Mouse (Mus musculus): ENCODE measurements around the gene Rbpms2.
"Not testable (repeated sequence)": the region's sequence is repeated elsewhere in the genome, so short reads cannot be mapped to it uniquely, and the experiment has no call there.

Gene Rbpms2

DNA sequence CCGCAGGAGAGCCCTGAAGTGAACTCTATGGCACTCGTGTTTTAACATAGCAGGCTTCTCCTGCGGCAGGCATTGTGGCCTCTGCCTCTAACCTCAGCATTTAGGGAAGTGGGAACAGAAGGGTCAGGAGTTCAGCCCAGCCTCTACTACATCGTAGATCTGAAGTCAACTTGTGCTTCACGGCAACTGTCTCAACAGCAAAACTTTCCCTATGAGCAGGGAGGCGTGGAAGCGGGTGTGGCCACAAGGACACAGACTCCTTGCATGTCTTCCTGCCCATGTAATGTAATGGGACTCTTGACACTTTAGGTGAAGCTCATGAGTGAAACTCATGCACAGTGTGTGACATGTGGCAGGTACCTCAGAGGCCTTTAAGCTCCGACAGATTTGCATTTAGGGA is 26.1 kb downstream of the Rbpms2 start:
- no peak for DNase-seq (ENCODE audit: low spot score in 2 of 2)

DNA sequence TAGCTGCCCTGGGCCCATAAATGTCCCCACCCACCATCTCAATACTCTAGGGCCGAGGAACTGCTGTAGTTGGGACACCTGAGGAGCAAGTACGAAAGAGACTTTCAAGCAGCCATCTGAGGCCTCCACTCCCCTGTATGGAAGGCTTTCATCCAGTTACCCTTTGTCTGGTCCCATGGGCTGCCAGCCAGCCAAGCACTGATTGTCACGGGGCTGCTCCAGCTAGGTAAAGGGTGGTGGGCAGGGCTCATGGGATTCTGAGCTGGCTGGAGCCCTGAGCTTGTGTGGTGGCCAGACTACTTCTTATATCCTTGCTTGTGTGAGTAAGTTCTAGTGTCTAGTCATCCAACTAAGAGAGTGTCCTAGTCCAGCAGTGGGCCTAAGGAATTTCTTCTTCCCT is 27.8 kb downstream of the Rbpms2 start:
- no peak for DNase-seq (ENCODE audit: low spot score in 2 of 2)

DNA sequence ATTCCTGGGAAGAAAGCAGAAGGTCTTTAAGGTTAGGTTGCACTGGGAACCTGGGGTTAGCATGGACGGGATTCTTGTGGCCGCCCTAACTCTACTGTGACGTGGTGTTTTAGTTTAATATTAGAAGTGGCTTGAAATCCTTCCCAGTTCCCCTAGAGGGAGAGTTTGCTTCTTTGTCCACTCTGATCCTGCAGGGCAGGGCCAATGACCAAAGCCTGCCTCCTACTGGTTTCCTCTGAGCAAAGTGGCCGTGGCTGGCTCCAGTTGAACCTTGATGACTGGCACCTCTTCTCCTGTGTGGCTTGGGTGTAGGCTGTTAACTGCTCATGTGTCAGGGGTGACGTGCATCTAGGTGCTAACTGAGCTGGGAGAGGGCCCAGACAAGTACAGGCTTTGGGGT is 31.6 kb downstream of the Rbpms2 start:
- DNase-seq (ENCODE audit: low spot score in 2 of 2): no peak

DNA sequence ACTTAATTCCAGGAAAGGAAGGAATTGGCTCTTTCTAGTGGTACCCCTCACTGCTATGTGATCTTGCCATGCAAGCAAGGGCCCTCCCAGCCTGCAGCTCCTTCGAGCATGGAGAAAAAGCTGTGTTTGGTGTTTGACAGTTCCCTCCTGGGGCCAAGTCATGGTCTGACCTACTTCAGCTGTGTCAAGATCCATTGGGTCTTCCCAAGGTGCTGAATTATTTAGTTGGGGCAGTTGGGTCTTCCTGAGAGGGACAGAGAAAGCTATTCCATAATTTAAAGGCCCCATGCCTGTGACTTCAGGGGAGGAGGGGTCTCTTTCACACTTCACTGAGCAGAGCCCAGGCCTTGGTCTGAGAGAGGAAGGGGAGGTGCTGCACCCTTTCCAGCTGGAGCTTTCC is 32.0 kb downstream of the Rbpms2 start:
- no peak for DNase-seq (ENCODE audit: low spot score in 2 of 2)

DNA sequence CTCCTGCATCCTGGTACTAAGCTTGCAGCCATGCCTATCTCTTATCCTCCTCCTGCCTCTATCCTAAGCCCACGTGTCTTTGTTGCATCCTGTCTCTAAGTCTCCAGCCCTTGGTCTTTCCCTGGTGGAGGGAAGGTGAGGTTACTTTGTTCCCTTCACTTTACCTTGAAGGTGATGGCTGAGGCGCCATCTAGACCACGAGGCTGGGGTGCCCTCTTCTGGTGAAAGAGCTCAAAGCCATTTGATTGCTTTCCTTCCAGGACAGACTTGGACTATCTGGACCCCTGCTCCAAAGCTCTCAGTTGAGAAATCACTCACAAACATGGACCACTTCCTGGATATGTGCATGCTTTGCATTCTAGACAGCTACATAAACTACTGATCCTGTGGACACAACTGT is 34.7 kb downstream of the Rbpms2 start:
- DNase-seq (ENCODE audit: low spot score in 2 of 2): peak in 1 of 2 experiments; percentile 48

DNA sequence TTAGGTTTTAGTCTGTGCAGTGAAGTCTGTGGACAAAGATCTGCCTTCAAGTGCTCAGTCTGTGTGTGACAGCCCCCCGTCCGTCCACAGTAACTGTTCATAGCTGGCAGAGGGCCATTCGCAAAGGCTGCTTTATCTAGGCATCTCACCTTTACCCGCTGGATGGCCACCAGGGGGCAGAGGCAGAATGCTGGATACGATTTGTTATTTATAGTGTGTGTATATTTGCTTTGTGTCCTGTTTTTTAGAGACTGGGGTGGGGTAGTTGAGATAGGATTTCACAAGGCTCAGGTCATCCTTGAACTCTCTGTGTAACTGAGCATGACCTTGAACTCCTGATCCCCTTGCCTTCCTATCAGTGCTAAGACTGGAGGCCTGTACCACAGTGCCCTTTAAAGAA is 36.6 kb downstream of the Rbpms2 start:
- peak in 1 of 2 experiments; percentile 50 for DNase-seq (ENCODE audit: low spot score in 2 of 2)

DNA sequence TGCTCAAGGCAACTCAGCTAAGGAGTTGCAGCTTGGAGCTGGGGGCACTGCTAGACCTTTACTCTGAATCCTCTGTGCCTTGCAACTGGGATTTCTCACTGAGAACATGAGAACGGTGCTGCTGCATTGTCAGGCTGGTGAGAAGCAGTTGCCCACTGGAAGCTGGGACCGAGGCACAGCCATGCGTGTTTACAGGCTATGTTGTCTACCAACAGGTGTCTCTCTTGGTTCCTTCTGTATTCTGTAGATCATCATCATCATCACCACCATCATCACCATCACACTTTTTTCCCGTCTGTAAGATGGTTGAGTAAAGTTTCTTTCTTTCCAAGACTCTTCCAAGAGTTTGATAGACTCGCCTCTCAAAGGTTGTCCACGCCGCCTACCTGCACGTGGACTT is 38.3 kb downstream of the Rbpms2 start, which contains the start of gene Oaz2:
Gene Oaz2 (plus strand): TSS at position 301 of the 400 bp plus-strand sequence.
- DNase-seq (ENCODE audit: low spot score in 2 of 2): no peak

DNA sequence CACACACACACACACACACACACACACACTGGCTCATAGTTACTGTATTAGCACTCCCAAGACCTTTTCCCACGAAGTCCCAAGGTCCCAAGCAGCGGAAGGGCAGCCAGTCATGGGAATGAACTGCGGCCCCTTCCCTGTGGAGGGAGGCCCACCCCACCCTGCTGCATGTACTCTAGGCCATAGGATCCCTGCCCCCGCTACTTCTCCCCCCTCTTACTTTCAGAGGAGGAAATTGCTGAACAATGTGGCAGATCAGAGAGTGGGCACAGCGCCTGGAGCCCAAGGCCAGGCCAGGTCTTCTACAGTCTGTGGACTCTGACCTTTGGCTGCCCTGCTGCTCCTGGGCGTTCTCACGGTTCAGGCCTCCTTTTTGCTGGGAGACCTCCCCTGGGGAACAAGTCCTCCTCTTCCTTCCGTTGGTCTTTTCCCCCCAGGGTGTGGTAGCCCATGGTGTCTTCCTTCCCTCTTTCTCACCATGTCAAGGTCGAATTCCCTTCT is 42.0 kb downstream of the Rbpms2 start:
- DNase-seq (ENCODE audit: low spot score in 2 of 2): no peak

DNA sequence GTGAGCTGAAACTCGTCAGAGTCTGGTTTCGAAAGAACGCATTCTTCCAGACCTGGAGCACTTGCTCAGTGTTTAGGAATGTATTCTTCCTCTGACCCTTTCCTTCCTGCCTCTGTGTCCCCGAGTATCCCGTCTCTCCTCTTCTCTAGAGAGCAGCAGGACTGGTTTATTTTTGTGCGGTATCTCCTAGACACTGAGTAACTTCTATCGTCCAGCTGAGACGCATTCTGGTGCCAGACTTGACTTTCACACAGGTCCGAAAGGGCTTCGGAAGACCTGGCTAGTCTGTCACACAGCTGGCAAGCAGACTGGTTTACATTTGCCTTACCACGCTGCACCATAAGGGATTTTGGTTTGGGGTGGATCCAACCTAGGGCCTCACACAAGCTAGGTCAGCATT is 43.5 kb downstream of the Rbpms2 start:
- DNase-seq (ENCODE audit: low spot score in 2 of 2): no peak

DNA sequence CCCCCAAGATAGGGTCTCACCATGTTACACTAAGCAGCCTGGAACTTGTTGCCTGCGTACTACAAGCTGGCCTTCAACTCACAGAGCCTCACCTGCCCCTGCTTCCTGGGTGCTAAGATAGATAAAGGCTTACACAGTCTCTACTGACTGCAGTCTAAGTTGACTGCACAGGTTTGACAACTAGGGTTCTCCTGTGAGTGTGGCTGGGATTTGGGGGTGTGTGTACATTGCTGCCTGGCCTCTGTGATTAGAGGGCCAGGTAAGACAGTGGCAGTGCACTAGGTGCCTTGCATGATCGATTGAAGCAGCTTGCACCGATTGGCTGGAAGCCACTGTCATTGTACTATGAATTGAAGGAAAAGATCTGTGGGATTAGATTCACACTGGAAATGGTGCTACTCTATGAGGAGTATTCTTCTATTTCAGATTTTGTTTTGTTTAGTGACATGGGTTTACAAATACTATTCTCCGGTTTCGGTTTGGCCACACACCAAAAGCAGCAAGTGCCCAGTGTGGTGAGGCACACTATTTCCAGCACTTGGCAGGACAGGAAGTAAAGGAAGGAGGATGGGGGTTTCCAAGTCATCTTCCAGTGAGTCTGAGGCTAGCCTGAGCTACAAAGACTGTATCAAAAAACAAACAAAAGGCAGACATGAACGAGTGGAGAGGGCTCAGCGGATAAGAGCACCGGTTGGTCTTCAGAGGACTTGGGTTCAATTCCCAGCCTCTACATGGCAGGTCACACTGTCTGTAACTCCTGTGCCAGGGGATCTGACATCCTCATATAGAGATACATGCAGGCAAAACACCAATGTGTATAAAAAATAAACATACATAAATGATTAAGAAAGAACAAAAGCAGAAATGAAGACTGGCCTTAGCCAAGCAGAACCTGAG is 46.3 kb downstream of the Rbpms2 start:
- no peak for DNase-seq (ENCODE audit: low spot score in 2 of 2)

DNA sequence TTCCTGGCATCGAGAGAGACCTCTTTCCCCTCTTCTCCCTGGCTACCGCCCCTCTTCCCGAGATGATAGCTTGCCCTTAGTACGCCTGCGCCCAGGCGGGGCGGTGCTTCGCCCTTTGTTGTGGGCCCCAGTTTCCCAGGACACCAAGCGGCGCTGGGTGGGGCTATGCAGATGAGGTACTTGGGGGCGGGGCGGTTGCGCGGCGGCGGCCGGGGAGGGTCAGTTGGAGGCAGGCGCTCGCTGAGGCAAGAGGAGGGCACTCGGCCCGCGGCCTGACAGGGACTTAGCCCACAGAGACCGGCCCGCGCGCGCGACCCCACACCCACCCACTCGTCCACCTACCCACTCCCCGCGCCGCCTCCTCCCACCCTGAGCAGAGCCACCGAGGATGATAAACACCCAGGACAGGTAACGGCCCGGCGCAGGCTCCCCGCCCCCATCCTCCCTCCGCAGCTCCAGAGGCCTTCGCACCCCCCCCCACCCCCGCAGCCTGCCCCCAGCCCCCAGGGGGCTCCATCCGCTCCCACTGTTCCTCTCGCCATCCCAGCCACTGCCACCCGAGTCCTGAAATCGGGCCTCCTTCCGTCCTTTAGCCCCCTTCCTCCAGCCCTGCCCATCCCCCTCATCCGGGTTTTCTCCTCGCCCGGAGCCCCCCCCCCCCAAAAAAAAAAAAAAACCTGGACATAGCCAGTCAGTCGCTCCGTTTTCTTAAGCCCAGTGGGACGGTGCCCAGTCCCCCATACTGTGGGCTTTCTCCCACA is 47.1 kb downstream of the Rbpms2 start:
- peak; percentile 94 to 96 for DNase-seq (ENCODE audit: low spot score in 2 of 2)

DNA sequence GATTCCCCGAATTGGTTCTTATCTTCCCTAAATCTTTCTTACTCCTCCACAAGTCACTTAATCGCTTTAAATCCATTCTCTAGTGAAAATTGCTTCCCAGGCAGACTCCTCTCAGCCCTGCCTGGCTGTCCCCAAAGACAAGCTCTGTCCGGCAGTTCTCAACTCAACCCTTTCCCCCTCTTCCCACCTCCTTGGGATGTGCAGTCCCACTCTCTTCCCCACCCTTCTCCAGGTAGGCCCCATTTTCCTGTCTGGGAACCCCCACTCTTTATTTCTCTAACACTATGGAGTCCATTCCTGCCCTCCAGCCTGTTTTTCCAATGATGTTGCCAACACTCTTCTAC is 47.6 kb downstream of the Rbpms2 start:
- no peak for DNase-seq (ENCODE audit: low spot score in 2 of 2)

DNA sequence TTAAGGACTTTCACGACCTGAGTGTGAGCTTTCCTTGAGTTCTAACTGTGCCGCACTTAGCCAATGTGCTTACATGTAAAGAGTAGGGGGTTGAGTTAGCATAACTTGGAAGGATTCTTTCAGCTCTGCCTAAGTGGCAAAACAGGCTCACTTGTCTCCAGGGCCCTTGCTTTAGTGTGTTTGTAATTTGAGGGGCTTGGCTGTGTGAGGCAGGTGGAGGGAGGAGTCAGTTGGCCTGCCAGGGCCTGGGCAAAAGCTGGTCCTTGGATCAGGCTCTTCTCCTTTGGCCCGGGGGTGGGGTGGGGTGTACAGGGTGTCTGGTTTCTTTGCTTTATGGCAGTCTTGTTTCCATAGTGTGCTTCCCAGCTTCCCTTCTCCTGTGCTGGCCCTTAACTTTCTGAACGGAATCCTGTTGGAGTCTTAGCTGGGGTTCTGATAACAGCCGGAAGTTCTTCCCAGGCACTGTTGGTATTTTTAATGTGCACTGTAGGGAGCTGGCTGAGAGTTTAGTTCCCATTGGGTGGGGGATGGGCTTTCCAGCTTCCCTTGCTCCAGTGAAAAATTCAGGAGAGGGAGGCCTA is 49.8 kb downstream of the Rbpms2 start:
- DNase-seq (ENCODE audit: low spot score in 2 of 2): no peak

DNA sequence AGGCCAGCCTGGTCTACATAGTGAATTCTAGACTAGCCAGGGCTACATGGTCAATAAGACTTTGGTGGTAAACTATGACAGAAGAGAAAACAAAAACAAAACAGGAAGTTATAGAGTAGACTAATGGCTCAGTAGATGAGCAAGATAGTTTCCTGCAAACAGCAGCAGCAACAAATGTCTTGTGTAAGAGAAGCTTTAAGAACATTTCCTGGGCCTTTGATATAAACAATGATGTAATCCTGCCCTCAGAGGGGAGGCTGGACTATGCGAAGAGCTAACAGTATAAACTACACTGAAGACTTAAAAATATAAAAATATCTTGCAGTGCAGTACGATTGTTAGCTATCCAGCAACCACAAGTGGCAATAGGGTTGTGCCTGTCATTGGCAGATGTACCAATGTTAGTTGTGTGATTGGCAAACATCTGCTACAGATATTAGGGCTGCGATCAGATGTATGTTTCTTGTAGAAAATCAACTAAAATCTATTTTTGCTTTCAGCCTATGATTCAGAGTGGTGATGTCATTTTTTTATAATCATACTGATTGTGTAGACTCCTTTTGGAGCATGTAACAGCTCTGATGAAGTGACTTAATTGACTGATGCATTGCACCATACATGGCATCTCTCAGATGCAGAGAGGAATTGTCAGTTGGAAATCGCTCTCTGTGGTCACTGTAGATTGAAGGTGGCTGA is 51.6 kb downstream of the Rbpms2 start:
- no peak for DNase-seq (ENCODE audit: low spot score in 2 of 2)

DNA sequence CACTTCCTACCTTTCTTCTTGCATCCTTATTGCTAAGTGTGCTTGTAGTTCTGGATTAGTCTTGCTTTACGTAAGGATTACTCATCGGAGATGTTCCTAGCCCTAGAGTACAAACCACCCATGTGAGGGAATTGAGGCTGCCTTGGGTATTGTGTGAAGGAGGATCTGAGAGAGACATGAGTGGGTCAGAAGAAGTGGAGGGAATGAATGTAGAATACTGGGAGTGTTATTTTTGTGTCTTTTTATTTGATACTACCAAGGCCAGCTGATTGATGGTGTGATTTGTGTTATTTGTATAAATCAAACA is 52.1 kb downstream of the Rbpms2 start:
- no peak for DNase-seq (ENCODE audit: low spot score in 2 of 2)

DNA sequence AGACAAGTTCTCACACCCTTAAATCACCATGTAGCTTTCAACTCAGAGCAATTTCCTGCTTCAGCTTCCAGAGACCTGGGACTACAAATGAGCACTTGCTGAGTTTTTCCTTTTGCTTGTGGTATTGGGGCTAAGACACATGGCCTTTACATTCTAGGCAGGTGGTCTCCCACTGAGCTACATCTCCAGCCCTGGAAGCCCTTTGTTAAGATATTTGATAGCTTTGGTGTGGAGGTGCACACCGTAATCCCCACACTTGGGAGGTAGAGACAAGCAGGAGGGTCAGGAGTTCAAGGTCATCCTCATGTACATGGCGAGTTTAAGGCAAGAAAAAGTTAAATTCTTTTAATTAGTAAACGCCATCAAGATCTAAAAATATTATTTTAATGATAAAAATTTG is 52.7 kb downstream of the Rbpms2 start:
- DNase-seq (ENCODE audit: low spot score in 2 of 2): no peak

DNA sequence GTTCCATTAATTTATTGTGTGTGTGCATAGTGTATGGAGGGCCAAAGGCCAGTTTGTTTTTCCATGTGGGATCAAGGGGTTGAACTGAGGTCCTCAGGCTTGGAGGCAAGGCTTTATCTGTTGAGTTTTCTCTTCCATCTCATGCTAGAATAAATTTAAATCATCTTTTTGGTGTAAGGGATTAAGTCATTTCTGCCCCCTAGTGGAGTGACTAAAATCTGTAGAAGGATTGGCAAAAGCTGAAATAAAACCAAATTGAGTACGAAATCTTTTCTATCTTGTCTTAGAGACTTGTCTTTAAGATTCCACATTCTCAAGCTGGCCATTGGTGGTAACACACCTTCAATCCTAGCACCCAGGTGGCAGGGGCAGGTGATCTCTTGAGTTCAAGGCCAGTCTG is 53.5 kb downstream of the Rbpms2 start:
- DNase-seq (ENCODE audit: low spot score in 2 of 2): no peak

DNA sequence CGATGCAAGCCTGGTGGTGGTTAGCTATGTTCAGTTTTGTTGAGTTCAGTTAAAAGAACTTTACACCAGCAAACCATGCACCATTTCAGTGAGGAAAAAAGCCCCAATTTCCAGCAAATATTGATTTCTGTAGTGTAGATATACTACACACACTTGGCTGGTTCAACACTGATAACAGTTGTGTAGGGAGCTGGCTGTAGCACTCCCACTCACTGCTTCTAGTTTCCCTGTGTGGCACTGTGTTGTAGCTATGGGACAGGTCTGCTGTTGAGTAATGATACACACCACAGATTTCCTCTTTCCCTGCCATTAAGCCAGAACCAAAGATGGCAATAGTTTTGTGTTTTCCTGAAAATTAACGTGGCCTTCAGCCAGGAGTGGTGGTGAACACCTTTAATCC is 55.3 kb downstream of the Rbpms2 start:
- no peak for DNase-seq (ENCODE audit: low spot score in 2 of 2)

DNA sequence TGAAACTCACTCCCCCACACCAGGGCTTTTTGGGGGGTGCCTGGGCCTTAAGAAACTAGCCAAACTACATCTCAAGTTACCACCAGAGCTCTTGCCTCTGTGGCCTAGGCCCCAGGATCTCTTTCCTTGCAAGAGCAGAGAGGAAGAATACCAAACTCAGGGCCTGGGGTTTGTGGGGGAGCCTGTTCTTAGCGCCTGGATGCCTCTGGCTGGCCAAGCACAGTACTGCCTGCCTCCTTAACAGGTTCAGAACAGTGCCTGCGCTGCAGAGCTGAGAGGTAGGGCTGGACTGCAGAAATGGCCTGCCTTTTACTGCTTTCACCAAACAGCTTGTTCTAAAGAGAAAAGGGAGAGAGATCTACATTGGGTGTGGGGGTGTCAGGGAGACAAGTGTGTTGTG is 60.4 kb downstream of the Rbpms2 start:
- DNase-seq (ENCODE audit: low spot score in 2 of 2): not testable (repeated sequence)

DNA sequence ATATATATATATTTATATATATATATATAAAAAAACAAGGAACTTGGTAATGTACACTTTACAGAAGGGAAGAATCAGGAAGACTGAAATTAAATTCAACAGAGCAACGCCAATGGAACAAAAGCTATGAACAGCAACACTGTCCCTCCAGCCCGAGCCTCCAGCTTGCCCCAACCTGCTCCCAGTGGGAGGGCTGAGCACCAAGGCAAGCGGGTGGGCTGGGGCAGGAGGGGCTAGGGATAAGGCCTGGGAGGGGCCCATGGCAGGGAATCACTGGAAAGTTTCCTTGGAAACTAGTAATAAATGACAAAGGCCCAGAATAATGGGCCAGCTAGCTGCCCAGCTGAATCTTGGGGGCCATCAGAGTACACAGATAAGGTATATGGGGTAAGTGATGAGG is 63.0 kb downstream of the Rbpms2 start:
- no peak for DNase-seq (ENCODE audit: low spot score in 2 of 2)

DNA sequence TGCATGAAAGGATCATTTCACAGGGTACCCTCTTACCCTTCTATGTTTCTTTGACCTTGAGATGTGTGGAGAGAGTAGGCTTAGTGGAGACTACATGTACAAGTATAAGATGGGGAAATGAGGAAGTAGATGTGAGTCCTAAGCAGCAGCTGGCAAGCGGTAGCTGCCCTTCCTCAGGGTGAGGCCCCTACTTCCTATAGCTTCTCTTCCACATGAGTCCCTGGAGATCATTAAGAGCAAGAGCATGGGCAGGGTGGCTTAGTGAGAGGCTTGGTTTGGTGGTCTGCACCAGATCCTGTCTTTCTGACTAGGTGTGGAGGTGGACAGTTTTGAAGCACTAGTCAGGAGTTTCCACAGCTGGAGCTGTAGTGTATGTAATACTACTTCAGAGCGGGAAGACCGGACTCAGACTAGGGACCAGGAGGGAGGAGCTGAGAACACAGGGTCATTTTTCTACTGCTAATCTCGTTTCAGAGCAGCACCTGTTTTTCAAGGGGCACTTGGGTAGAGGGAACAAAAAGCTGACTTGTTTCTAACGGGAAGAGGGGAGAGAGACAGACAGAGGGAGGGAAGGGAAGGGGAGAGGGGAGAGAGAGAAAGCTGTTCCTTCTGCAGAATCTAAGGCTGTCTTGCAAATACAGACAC is 63.6 kb downstream of the Rbpms2 start:
- no peak for DNase-seq (ENCODE audit: low spot score in 2 of 2)

DNA sequence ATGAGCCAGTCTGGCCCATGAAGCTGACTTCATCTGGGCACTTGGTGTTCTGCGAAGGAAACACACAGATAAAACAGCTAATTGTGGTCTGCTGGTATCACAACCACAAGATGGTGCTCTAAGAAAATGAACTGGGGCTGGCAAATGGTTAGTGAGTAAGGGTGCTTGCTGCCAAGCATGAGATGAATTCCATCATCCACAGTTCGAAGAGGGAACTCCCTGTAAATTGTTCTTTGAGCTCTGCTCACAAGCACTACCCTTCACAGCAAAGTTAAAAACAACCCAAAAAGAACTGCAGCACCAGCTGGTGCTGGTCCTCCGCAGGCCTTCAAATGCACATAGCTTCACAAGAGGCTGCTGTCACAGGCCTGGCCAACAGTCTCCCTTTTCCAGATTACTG is 66.2 kb downstream of the Rbpms2 start:
- DNase-seq (ENCODE audit: low spot score in 2 of 2): peak; percentile 31 to 46

Measured in frontal cortex, postnatal 10 days (tissue).